Mouse (Mus musculus) megakaryocyte progenitor cell, adult 5-6 weeks (primary cell): Measurements from ENCODE around the gene Fcrl6. TPM values are rescaled to one million over a fixed set of nuclear protein-coding genes. Genes with fewer than 3 reads are reported as not detected.

ENCODE experiments used
- ATAC-seq: replicated peaks from 2 replicates; pipeline ENCODE4 v1.8.0; 2016; ENCODE audit warnings: mild to moderate bottlenecking, moderate TSS enrichment, inconsistent platforms; ENCODE audit not compliant: poor library complexity
- total RNA-seq, 2 experiments: library from RNA; stranded (forward) in 1 of 2; stranded (reverse) in 1 of 2; fragments of 157-497, 149-512 nt in 1 of 2; fragments of 200-1000 nt in 1 of 2; gene quantifications; 2 replicates each; pipeline versions ENCODE4 v1.2.3 to v1.2.4; 2015 to 2017

The Fcrl6 gene
- total RNA-seq, 2 experiments from 2014 or later = not detected

DNA sequence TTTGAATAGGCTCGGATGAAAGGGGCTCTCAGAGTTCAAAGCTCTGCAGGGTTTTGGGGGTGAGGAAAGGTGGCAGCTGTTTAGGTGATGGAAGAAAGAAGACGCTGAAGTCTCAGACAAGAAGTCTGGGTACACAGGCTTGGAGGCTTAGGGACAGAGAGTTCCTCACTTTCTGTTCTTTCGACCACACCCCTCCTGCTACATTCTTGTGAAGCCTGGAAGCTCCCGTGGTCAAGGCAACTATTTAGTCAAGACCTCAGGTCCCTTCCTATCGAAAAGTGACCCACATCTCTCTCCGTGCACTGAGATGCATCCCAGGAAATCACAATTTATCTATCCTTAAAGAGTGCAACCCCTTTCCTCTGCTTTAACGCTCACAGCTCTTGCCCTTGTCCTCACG, 52.6 kb downstream of the Fcrl6 start:
- ATAC-seq = no peak

DNA sequence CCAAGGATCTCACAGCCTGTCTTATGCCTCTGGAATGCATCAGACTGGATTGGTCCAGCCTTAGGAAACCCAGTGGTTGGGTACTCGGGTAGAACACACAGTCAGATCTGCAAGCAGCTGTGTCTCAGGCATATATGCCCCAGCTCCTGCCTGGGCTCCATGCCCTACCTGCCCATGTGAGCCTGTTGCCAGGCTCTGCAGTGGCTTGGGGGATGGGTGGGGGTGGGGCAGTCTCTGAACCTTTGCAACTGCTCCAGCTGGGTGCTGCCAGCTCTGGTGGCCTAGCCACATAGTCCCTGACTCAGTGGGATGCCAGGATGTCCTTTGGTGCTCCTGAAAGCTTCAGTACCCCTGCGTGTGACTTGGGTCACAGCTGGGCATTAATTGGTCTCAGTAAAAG, 53.0 kb downstream of the Fcrl6 start:
- no peak for ATAC-seq

DNA sequence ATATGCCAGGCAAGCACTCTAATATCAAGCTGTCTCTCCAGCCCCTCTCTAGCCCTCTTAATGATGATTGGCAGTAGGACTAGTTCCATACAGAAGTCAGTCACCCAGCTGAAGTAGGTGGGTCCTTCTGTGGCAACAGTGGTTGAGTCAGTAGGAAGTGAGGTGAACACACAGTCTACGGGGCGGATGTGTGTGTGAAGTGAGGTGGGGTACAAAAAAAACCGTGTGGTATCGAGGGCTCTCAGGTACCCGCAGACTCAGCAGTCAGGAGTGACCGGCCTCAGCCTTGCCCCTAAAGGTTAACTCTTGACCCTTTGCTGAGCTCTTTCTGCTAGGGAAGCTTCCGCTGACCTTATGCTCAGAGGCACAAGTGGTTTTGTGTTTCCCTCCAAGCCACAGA, 53.9 kb downstream of the Fcrl6 start:
- peak; percentile 64 for ATAC-seq

Other genes starting within 250 kb of the Fcrl6 start
- 14.7 and 16.2 TPM in 2 replicates for gene Pigm, start 226.0 kb downstream of the Fcrl6 start, total RNA-seq (2015)
- 15.3 and 15.7 TPM in 2 replicates for gene Pigm, start 226.0 kb downstream of the Fcrl6 start, total RNA-seq (2017)
- gene Slamf9, start 127.2 kb downstream of the Fcrl6 start, total RNA-seq (2015) = 0.35 and 0.49 TPM in 2 replicates
- gene Slamf9, start 127.2 kb downstream of the Fcrl6 start, total RNA-seq (2017) = 0.41 and 0.62 TPM in 2 replicates
- gene Igsf9, start 120.8 kb downstream of the Fcrl6 start, total RNA-seq (2015) = 0.10 TPM in 1 of 2 replicates, not detected in the other
- gene Igsf9, start 120.8 kb downstream of the Fcrl6 start, total RNA-seq (2017) = 0.30 TPM in 1 of 2 replicates, not detected in the other
- gene Tagln2, start 102.5 kb downstream of the Fcrl6 start, total RNA-seq (2015) = 621 and 639 TPM in 2 replicates
- gene Tagln2, start 102.5 kb downstream of the Fcrl6 start, total RNA-seq (2017) = 290 and 305 TPM in 2 replicates
- 0.12 TPM in 1 of 2 replicates, not detected in the other for gene Cfap45, start 81.8 kb downstream of the Fcrl6 start, total RNA-seq (2015)
- not detected in 2 replicates for gene Cfap45, start 81.8 kb downstream of the Fcrl6 start, total RNA-seq (2017)
- gene Vsig8, start 46.6 kb downstream of the Fcrl6 start, total RNA-seq (2015) = not detected in 2 replicates
- gene Vsig8, start 46.6 kb downstream of the Fcrl6 start, total RNA-seq (2017) = not detected in 2 replicates
- 0.46 TPM in 1 of 2 replicates, not detected in the other for gene Slamf8, start 12.0 kb downstream of the Fcrl6 start, total RNA-seq (2015)
- gene Slamf8, start 12.0 kb downstream of the Fcrl6 start, total RNA-seq (2017) = 0.41 TPM in 1 of 2 replicates, not detected in the other
- gene Dusp23, start 30.4 kb upstream of the Fcrl6 start, total RNA-seq (2015) = 18.0 and 21.6 TPM in 2 replicates
- gene Dusp23, start 30.4 kb upstream of the Fcrl6 start, total RNA-seq (2017) = 2.5 and 3.5 TPM in 2 replicates
- not detected in 2 replicates for gene Crp, start 95.5 kb upstream of the Fcrl6 start, total RNA-seq (2015)
- not detected in 2 replicates for gene Crp, start 95.5 kb upstream of the Fcrl6 start, total RNA-seq (2017)